Mouse (Mus musculus): ENCODE measurements at regions not wholly inside any gene's neighbourhood (a gene's known extent, or its start where the extent isn't known, plus 50 kb on each side); places are given as distances from the start of the nearest gene placed in this dataset.
"Not testable (repeated sequence)": the region's sequence is repeated elsewhere in the genome, so short reads cannot be mapped to it uniquely, and the experiment has no call there.

DNA sequence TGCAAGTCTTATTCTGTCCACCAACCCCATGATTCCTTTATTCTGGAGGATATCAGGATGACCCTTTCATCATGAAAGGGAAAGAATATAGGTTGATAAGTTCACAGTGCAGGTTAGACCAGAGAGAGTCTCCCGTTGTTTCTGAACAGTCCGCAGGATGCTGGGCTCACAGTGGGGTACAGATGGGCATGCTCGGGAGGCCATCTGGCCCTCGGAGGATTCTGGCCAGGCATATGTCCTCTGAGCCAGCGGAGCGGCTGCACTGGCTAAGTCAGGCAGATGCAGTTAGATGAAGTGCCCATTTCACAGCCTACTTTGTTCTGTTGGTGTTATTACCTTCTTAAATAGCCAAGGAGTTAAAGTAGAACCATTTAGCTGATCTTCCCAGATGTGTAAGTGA, 135.3 kb upstream of the Tas2r119 start:
- Histone ChIP-seq H3K4me2 (ENCODE audit: low read length) (no peak overlapping the region), H3K4me3 (ENCODE audit: control insufficient read depth in 1 of 2, insufficient read depth in 1 of 2, low read depth in 1 of 2, low read length in 2 of 2) (no peak overlapping the region), H3K27me3 (ENCODE audit: control insufficient read depth, insufficient read depth, low read length) (no peaks in the 10 kb centered on the region), H3K9me3 (ENCODE audit: control insufficient read depth, low read length) (no peaks in the 10 kb centered on the region), H3K9ac (ENCODE audit: low read length) (no peak overlapping the region), H3K36me3 (ENCODE audit: control insufficient read depth, insufficient read depth, low read length) (no peaks in the 10 kb centered on the region), H3K4me1 (ENCODE audit: control insufficient read depth in 2 of 2, insufficient read depth in 2 of 2, low read length in 2 of 2) (peaks cover 0 to 9% of the 10 kb centered on the region in 2 experiments; a peak in 2 of 4 replicates), H3K27ac (replicated peaks in 1 of 2; ENCODE audit: control insufficient read depth in 1 of 2, insufficient read depth in 1 of 2, low read depth in 2 of 2, low read length in 2 of 2) (no peak overlapping the region)
- ATAC-seq (ENCODE audit: insufficient number of reproducible peaks, insufficient read depth, low FRiP score, low read depth), result no peak
- WGBS, result 80% methylated on average over 6 of the region's 6 CpGs

DNA sequence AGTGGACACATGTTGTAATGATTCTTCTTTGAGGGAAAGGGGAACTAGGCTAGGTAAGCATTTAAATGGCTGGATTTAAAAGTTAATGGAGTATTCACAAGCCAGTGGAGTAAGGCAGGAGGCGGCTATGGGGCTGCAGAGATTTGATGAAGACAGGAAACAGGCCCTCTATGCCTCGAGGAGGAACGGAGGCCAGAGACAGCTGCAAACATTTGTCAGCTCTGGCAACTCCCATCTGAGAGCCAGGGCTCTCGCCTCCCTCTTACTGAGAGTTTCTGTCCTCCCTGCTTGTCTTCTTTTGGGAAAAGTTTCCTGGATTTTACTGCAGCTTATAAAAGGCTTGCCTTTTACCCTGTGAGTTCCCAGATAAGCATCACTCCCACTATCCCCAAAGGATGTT, 134.9 kb upstream of the Tas2r119 start:
- H3K27ac ChIP-seq (replicated peaks in 1 of 2; ENCODE audit: control insufficient read depth in 1 of 2, insufficient read depth in 1 of 2, low read depth in 2 of 2, low read length in 2 of 2), result no peak overlapping the region

DNA sequence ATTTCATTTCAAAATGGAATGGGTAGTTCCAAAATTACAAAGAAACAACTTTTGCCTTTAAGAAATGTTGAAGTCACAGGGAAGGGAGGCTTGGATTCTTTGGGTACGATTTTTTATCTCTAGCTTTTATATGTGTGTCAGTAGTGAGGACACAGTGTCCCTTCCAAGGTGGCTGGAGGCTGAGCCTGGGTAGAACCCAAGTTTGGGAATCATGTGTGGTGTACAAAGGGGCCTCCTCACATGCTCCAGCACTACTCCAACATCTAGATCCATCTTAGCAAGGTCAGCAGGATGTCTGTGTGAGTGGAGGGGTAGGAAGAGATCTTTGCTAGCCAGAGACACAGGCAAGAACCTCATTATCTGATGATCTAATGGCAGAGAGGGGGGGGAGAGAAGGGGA, 134.5 kb upstream of the Tas2r119 start:
- Histone ChIP-seq H3K9ac (ENCODE audit: low read length) (no peak overlapping the region), H3K4me1 (ENCODE audit: control insufficient read depth in 2 of 2, insufficient read depth in 2 of 2, low read length in 2 of 2) (peaks cover 0 to 9% of the 10 kb centered on the region in 2 experiments; a peak in 2 of 4 replicates), H3K4me3 (ENCODE audit: control insufficient read depth in 1 of 2, insufficient read depth in 1 of 2, low read depth in 1 of 2, low read length in 2 of 2) (no peak overlapping the region), H3K4me2 (ENCODE audit: low read length) (no peak overlapping the region), H3K9me3 (ENCODE audit: control insufficient read depth, low read length) (no peaks in the 10 kb centered on the region), H3K27ac (replicated peaks in 1 of 2; ENCODE audit: control insufficient read depth in 1 of 2, insufficient read depth in 1 of 2, low read depth in 2 of 2, low read length in 2 of 2) (no peak overlapping the region), H3K27me3 (ENCODE audit: control insufficient read depth, insufficient read depth, low read length) (no peaks in the 10 kb centered on the region), H3K36me3 (ENCODE audit: control insufficient read depth, insufficient read depth, low read length) (no peaks in the 10 kb centered on the region)
- ATAC-seq (ENCODE audit: insufficient number of reproducible peaks, insufficient read depth, low FRiP score, low read depth), result no peak
- 35% methylated on average over 1 of the region's 1 CpGs for WGBS

More for the DNA sequence above, 134.9 kb upstream of the Tas2r119 start:
- H3K4me1 ChIP-seq (ENCODE audit: control insufficient read depth in 2 of 2, insufficient read depth in 2 of 2, low read length in 2 of 2), result peaks cover 0 to 9% of the 10 kb centered on the region in 2 experiments; a peak in 2 of 4 replicates
- H3K4me3 ChIP-seq (ENCODE audit: control insufficient read depth in 1 of 2, insufficient read depth in 1 of 2, low read depth in 1 of 2, low read length in 2 of 2), result no peak overlapping the region
- H3K27me3 ChIP-seq (ENCODE audit: control insufficient read depth, insufficient read depth, low read length), result no peaks in the 10 kb centered on the region
- H3K36me3 ChIP-seq (ENCODE audit: control insufficient read depth, insufficient read depth, low read length), result no peaks in the 10 kb centered on the region
- no peak overlapping the region for H3K9ac ChIP-seq (ENCODE audit: low read length)
- H3K4me2 ChIP-seq (ENCODE audit: low read length), result no peak overlapping the region
- ATAC-seq (ENCODE audit: insufficient number of reproducible peaks, insufficient read depth, low FRiP score, low read depth), result no peak
- 22% methylated on average over 4 of the region's 4 CpGs for WGBS
- no peaks in the 10 kb centered on the region for H3K9me3 ChIP-seq (ENCODE audit: control insufficient read depth, low read length)

DNA sequence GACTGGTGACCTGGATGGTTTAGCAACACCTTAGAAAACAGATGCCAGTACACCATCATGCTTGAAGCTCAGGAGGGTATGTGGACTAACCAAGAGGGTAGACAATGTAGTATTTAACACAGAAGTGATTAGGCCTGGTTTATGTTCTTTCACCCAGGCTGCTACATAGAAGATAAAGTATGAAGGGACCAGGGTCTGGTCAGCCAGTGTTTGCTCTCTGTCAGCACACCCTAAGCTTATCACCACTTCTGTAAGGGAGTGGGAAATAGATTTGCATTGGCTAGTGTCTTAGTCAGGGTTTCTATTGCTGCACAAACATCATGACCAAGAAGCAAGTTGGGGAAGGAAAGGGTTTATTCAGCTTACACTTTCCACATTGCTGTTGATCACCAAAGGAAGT, 133.9 kb upstream of the Tas2r119 start:
- Histone ChIP-seq H3K9ac (ENCODE audit: low read length) (no peak overlapping the region), H3K9me3 (ENCODE audit: control insufficient read depth, low read length) (no peaks in the 10 kb centered on the region), H3K36me3 (ENCODE audit: control insufficient read depth, insufficient read depth, low read length) (no peaks in the 10 kb centered on the region), H3K27me3 (ENCODE audit: control insufficient read depth, insufficient read depth, low read length) (no peaks in the 10 kb centered on the region), H3K4me3 (ENCODE audit: control insufficient read depth in 1 of 2, insufficient read depth in 1 of 2, low read depth in 1 of 2, low read length in 2 of 2) (no peak overlapping the region), H3K4me1 (ENCODE audit: control insufficient read depth in 2 of 2, insufficient read depth in 2 of 2, low read length in 2 of 2) (peaks cover 0 to 9% of the 10 kb centered on the region in 2 experiments; a peak in 2 of 4 replicates), H3K4me2 (ENCODE audit: low read length) (no peak overlapping the region), H3K27ac (replicated peaks in 1 of 2; ENCODE audit: control insufficient read depth in 1 of 2, insufficient read depth in 1 of 2, low read depth in 2 of 2, low read length in 2 of 2) (no peak overlapping the region)
- ATAC-seq (ENCODE audit: insufficient number of reproducible peaks, insufficient read depth, low FRiP score, low read depth), result no peak

DNA sequence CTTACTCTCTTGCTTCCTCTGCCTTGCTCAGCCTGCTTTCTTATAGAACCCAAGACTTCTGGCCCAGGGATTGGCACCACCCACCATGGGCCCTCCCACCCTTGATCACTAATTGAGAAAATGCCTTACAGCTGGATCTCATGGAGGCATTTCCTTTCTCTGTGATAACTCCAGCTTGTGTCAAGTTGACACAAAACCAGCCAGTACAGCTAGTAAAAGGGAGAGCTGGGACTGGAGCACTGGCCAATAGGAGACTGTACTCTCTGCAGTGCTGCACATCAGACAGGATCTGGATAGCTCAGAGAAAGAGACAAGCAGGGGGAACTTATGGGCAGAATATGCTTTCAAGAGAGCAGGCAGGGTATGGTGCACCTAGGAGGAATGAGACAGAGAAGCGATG, 133.4 kb upstream of the Tas2r119 start:
- WGBS, result 86% methylated on average over 1 of the region's 1 CpGs
- H3K4me2 ChIP-seq (ENCODE audit: low read length); H3K4me1 ChIP-seq (ENCODE audit: control insufficient read depth in 2 of 2, insufficient read depth in 2 of 2, low read length in 2 of 2); ATAC-seq (ENCODE audit: insufficient number of reproducible peaks, insufficient read depth, low FRiP score, low read depth); H3K36me3 ChIP-seq (ENCODE audit: control insufficient read depth, insufficient read depth, low read length); H3K27ac ChIP-seq (replicated peaks in 1 of 2; ENCODE audit: control insufficient read depth in 1 of 2, insufficient read depth in 1 of 2, low read depth in 2 of 2, low read length in 2 of 2); H3K9ac ChIP-seq (ENCODE audit: low read length); H3K4me3 ChIP-seq (ENCODE audit: control insufficient read depth in 1 of 2, insufficient read depth in 1 of 2, low read depth in 1 of 2, low read length in 2 of 2); H3K27me3 ChIP-seq (ENCODE audit: control insufficient read depth, insufficient read depth, low read length); H3K9me3 ChIP-seq (ENCODE audit: control insufficient read depth, low read length): not testable (repeated sequence)

DNA sequence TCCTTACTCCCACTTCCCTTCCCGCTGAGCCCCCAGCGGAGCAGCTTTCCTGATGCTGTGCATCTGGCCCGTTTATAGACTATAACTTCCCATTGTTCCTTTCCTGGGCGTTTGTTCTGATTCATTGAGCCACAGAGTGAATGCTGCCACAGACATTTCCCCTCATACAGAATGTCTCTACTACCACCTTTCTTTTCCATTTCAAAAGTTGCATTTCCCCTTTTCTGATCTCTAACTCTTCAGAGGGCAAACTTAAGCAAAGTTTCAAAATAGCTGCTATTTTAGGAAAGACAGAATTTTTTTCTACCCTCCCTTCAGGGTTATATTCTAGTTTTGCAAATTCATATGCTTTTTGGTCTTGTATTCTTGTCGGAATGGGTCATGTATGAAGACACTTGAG, 128.3 kb upstream of the Tas2r119 start:
- Histone ChIP-seq H3K27me3 (ENCODE audit: control insufficient read depth, insufficient read depth, low read length) (no peaks in the 10 kb centered on the region), H3K27ac (replicated peaks in 1 of 2; ENCODE audit: control insufficient read depth in 1 of 2, insufficient read depth in 1 of 2, low read depth in 2 of 2, low read length in 2 of 2) (no peak overlapping the region), H3K4me2 (ENCODE audit: low read length) (no peak overlapping the region), H3K9ac (ENCODE audit: low read length) (no peak overlapping the region), H3K4me3 (ENCODE audit: control insufficient read depth in 1 of 2, insufficient read depth in 1 of 2, low read depth in 1 of 2, low read length in 2 of 2) (no peak overlapping the region), H3K9me3 (ENCODE audit: control insufficient read depth, low read length) (no peaks in the 10 kb centered on the region), H3K36me3 (ENCODE audit: control insufficient read depth, insufficient read depth, low read length) (no peaks in the 10 kb centered on the region), H3K4me1 (ENCODE audit: control insufficient read depth in 2 of 2, insufficient read depth in 2 of 2, low read length in 2 of 2) (no peaks in the 10 kb centered on the region)
- no peak for ATAC-seq (ENCODE audit: insufficient number of reproducible peaks, insufficient read depth, low FRiP score, low read depth)
- 61% methylated on average over 5 of the region's 5 CpGs for WGBS

DNA sequence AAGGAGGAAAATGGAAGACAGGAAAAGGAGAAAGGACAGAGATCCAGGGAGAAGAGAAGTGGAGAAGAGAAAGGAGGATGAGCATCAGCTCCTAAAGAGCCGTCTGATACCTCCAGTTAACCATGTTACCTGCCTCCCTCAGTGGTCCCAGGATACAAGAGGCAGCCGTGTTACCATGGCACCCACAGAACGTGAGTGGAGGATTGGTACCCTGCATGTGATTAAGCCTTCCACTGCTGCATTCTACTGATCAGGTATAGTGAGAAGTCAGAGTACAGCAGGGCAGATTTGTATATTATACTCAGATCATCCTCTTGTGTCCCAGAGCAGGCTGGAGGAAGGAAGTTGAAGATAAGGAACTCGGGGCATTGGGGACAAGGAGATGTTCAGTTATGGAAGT, 115.5 kb upstream of the Tas2r119 start:
- no peak overlapping the region for H3K4me2 ChIP-seq (ENCODE audit: low read length)
- no peaks in the 10 kb centered on the region for H3K36me3 ChIP-seq (ENCODE audit: control insufficient read depth, insufficient read depth, low read length)
- H3K9me3 ChIP-seq (ENCODE audit: control insufficient read depth, low read length), result no peaks in the 10 kb centered on the region
- WGBS, result 74% methylated on average over 4 of the region's 4 CpGs
- no peaks in the 10 kb centered on the region for H3K4me1 ChIP-seq (ENCODE audit: control insufficient read depth in 2 of 2, insufficient read depth in 2 of 2, low read length in 2 of 2)
- no peak overlapping the region for H3K9ac ChIP-seq (ENCODE audit: low read length)
- H3K4me3 ChIP-seq (ENCODE audit: control insufficient read depth in 1 of 2, insufficient read depth in 1 of 2, low read depth in 1 of 2, low read length in 2 of 2), result no peak overlapping the region
- ATAC-seq (ENCODE audit: insufficient number of reproducible peaks, insufficient read depth, low FRiP score, low read depth), result no peak
- H3K27me3 ChIP-seq (ENCODE audit: control insufficient read depth, insufficient read depth, low read length), result no peaks in the 10 kb centered on the region
- no peak overlapping the region for H3K27ac ChIP-seq (replicated peaks in 1 of 2; ENCODE audit: control insufficient read depth in 1 of 2, insufficient read depth in 1 of 2, low read depth in 2 of 2, low read length in 2 of 2)

DNA sequence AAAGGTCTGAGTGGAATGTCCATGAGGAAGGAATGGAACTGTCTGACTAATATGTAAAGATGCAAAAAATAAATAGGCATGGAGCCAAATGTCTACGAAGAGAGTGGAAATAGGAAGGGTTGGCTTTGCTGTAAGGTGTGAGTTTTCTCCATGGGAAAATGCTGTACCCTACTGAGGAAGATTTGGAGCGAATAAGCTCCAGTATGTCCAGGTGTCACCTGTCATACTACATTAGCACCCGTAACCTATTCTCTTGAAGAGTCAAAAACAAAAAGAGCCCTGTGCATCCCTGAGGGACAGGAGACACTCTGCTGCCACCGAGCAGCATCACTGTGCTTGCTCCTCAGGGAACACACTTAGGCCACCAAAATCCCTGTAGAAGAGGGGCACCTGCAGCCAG, 95.0 kb upstream of the Tas2r119 start:
- no peak for ATAC-seq (ENCODE audit: insufficient number of reproducible peaks, insufficient read depth, low FRiP score, low read depth)
- Histone ChIP-seq H3K36me3 (ENCODE audit: control insufficient read depth, insufficient read depth, low read length) (no peaks in the 10 kb centered on the region), H3K4me1 (ENCODE audit: control insufficient read depth in 2 of 2, insufficient read depth in 2 of 2, low read length in 2 of 2) (no peaks in the 10 kb centered on the region), H3K9me3 (ENCODE audit: control insufficient read depth, low read length) (no peaks in the 10 kb centered on the region), H3K27me3 (ENCODE audit: control insufficient read depth, insufficient read depth, low read length) (no peaks in the 10 kb centered on the region), H3K27ac (replicated peaks in 1 of 2; ENCODE audit: control insufficient read depth in 1 of 2, insufficient read depth in 1 of 2, low read depth in 2 of 2, low read length in 2 of 2) (no peak overlapping the region), H3K4me3 (ENCODE audit: control insufficient read depth in 1 of 2, insufficient read depth in 1 of 2, low read depth in 1 of 2, low read length in 2 of 2) (no peak overlapping the region), H3K9ac (ENCODE audit: low read length) (no peak overlapping the region), H3K4me2 (ENCODE audit: low read length) (no peak overlapping the region)
- 76% methylated on average over 4 of the region's 4 CpGs for WGBS

Measured in heart, embryonic 14.5 days (tissue).